Mouse (Mus musculus) liver, embryonic 14.5 days (tissue): Measurements from ENCODE around the gene Gm45233. TPM values are rescaled to one million over a fixed set of nuclear protein-coding genes. Genes with fewer than 3 reads are reported as not detected.
A peak's percentile ranks its signal among the peaks of the same experiment; 100 is the strongest.

Source experiments
- ATAC-seq: fragments of 200-750 bp; cut with Nextera tagmentation; 2 replicates; pipeline ENCODE4 v1.8.0; 2017; ENCODE audit warnings: moderate number of reproducible peaks, mild to moderate bottlenecking, moderate library complexity; ENCODE audit not compliant: insufficient read depth
- DNase-seq, 3 experiments: peaks; one replicate each; pipeline ENCODE4 v3.0.0-alpha.2; 2012 to 2013; ENCODE audit warnings: low read depth in 3 of 3, low spot score in 3 of 3
- H3K27ac ChIP-seq: fragments of 300-500 bp; sonication (generic); 2 replicates; pipeline ENCODE4 v1.5.1; 2014; ENCODE audit warnings: moderate library complexity, mild to moderate bottlenecking, control low read depth, inconsistent platforms
- H3K27me3 ChIP-seq: fragments of 300-500 bp; sonication (generic); 2 replicates; pipeline ENCODE4 v1.6.1; 2014; ENCODE audit warnings: mild to moderate bottlenecking, low read length, moderate library complexity; ENCODE audit not compliant: control insufficient read depth, insufficient read depth
- H3K36me3 ChIP-seq: fragments of 300-500 bp; sonication (generic); replicated peaks from 2 replicates; pipeline ENCODE4 v1.6.1; 2014; ENCODE audit warnings: low read depth; ENCODE audit not compliant: control insufficient read depth, insufficient read depth
- H3K4me1 ChIP-seq, 2 experiments: fragments of 200-500 bp in 1 of 2; fragments of 300-500 bp in 1 of 2; sonication (generic) in 1 of 2; replicated peaks; 2 replicates each; pipeline ENCODE4 v1.6.1; 2012 to 2014; ENCODE audit warnings: antibody characterized with exemption in 1 of 2, inconsistent platforms in 1 of 2, low read length in 1 of 2; ENCODE audit not compliant: control insufficient read depth in 2 of 2, insufficient read depth in 2 of 2
- H3K4me2 ChIP-seq: fragments of 300-500 bp; sonication (generic); 2 replicates; pipeline ENCODE4 v1.6.1; 2014; ENCODE audit warnings: low read depth, mild to moderate bottlenecking, control low read depth, moderate library complexity
- H3K4me3 ChIP-seq, 2 experiments: fragments of 200-500 bp in 1 of 2; fragments of 300-500 bp in 1 of 2; sonication (generic) in 1 of 2; 2 replicates each; pipeline ENCODE4 v1.5.1; 2012 to 2014; ENCODE audit warnings: low read depth in 2 of 2, low read length in 2 of 2, mild to moderate bottlenecking in 2 of 2, control low read depth in 1 of 2, inconsistent platforms in 1 of 2, moderate library complexity in 1 of 2; ENCODE audit not compliant: insufficient read depth in 1 of 2
- H3K9ac ChIP-seq: fragments of 300-500 bp; sonication (generic); replicated peaks from 2 replicates; pipeline ENCODE4 v1.6.1; 2014; ENCODE audit warnings: mild to moderate bottlenecking, control low read depth, moderate library complexity
- H3K9me3 ChIP-seq: fragments of 300-500 bp; sonication (generic); 2 replicates; pipeline ENCODE4 v1.6.1; 2016; ENCODE audit warnings: low read length, mixed read lengths; ENCODE audit not compliant: control insufficient read depth
- CTCF ChIP-seq: IDR thresholded peaks from 2 replicates; pipeline ENCODE4 v1.5.1; 2016; ENCODE audit warnings: antibody characterized with exemption, low read depth, control low read depth
- EP300 ChIP-seq: IDR thresholded peaks from 2 replicates; pipeline ENCODE4 v1.6.1; 2016; ENCODE audit warnings: antibody characterized with exemption, low read depth
- WGBS: fragments of 180-500 bp; shearing (Covaris S2); extraction: QIAGEN DNeasy Blood & Tissue Kit; methylation state at CpG from one replicate; pipeline ENCODE4 v1.1.7; 2014; ENCODE audit not compliant: insufficient replicate concordance; 5-methylcytosine and 5-hydroxymethylcytosine counted together
- microRNA-seq: library from miRNA; unstranded; fragments of <30 nt; microRNA quantifications from one replicate; pipeline ENCODE4, GENCODE M21; 2016
- polyA plus RNA-seq, 2 experiments: library from polyadenylated mRNA; depleted of rRNA in 1 of 2; stranded (reverse) in 1 of 2; unstranded in 1 of 2; fragments of >200 nt; fragmentation: Nextera tagmentation in 1 of 2; extraction: Ambion mirVana in 1 of 2; gene quantifications; 2 replicates each; pipeline versions ENCODE4 v1.2.1 to v1.2.3; 2012 to 2014

Gene Gm45233
- polyA plus RNA-seq, 2 experiments, result 0.26 TPM; not detected in 1

DNA sequence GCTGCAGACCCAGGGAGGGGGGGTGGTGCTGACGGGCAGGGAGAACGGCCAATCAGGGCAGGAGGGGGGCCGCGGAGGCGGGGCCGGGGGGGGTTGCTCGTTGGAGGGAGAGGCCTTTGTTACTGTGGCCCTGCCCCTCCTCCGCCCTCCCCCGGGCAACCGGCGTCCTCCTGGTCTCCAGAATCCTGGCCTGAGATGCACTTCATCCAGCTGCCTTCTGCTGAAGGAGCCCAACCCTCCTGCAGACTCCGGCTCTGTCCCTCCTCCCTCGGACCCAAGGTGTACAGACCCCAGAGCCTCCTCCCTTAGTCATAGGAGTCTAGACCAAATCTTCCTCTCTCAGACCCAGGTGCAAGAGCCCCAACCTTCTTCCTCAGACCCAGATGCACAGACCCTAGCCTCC is 46.3 kb downstream of the Gm45233 start:
- Histone ChIP-seq H3K4me2 (no peak overlapping the region), H3K9ac (no peak overlapping the region), H3K4me3 (no peak overlapping the region), H3K4me1 (no peaks in the 10 kb centered on the region), H3K9me3 (no peaks in the 10 kb centered on the region), H3K27me3 (peaks cover 12% of the 10 kb centered on the region), H3K36me3 (no peaks in the 10 kb centered on the region), H3K27ac (no peak overlapping the region)
- ATAC-seq, result no peak
- no peak for DNase-seq
- no peak for TF ChIP-seq EP300
- TF ChIP-seq CTCF, result no peak
- WGBS, result 6% methylated on average over 5 of the region's 13 CpGs

DNA sequence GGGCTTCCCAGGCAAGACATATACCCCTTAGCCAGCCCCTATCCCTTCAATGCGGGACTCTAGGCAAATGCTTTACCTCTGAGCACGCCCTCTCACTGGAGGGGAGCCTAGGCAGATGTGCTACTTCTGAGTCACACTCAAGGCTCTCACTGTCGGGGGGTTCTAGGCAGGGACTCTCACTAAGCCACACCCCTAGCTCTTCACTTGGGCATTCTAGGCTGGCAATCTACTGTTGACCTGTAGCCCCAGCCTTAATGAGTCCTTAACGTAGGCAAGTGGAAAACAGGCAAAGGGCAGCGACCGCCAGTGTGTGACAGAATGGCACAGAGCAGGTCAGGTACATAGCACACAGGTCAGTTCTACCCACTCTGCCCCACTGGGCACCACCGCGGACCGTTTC is 46.9 kb downstream of the Gm45233 start:
- no peak for DNase-seq
- ATAC-seq, result no peak
- WGBS, result 44% methylated on average over 9 of the region's 9 CpGs
- H3K36me3 ChIP-seq, result no peaks in the 10 kb centered on the region
- no peak overlapping the region for H3K27ac ChIP-seq
- no peak overlapping the region for H3K4me3 ChIP-seq
- H3K4me1 ChIP-seq, result no peaks in the 10 kb centered on the region
- no peak overlapping the region for H3K4me2 ChIP-seq
- TF ChIP-seq CTCF (no peak), EP300 (no peak)
- no peak overlapping the region for H3K9ac ChIP-seq
- H3K9me3 ChIP-seq, result no peaks in the 10 kb centered on the region
- peaks cover 12% of the 10 kb centered on the region for H3K27me3 ChIP-seq

- Histone ChIP-seq H3K27me3 (no peaks in the 10 kb centered on the region; the same call in none of the 2 replicates), H3K4me1 (no peaks in the 10 kb centered on the region), H3K9me3 (no peaks in the 10 kb centered on the region), H3K36me3 (no peaks in the 10 kb centered on the region), H3K4me3 (no peak overlapping the region), H3K4me2 (no peak overlapping the region), H3K9ac (no peak overlapping the region), H3K27ac (no peak overlapping the region)
- ATAC-seq, result no peak
- DNase-seq, result no peak
- WGBS, result 17% methylated on average over 21 of the region's 21 CpGs
- TF ChIP-seq EP300 (no peak), CTCF (peak; percentile 60)
Measured at GRCm38 (mm10) chr7:43495343-43496021, 51.6 kb downstream of the Gm45233 start.

DNA sequence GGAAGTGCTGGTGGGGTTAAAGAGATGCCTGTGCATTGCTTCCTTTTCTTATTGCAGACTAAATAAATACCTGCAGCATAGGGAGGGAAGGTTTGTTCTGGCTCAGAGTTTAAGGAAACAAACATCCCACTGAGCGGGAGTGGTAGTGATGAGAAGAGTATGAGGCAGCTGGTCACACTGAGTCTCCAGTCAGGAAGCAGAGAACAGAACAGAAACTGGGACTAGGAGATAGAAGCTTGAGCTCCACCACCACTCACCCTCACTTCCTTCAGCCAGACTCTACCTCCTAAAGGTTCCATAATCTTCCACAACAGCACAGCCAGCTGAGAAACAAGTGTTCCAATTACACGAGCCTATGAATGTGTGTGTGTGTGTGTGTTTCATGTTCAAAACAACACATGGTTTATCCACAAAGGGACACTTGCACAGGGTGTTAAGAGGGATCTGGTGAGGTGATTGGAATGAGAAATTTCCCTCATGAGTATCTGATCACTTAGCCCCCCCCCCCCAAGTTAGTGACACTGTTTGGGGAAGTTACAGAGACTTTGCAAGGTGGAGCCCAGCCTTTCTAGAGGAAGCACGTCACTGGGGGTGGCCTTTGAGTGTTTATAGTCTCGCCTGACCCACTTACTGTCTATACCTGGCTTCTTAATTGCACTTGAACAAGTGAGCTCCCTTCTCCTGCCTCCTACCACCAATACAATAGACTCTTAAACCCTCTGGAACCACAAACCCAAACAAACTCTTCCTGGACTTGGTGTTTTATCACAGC is 68.0 kb downstream of the Gm45233 start:
- Histone ChIP-seq H3K4me3 (no peak overlapping the region), H3K9me3 (no peaks in the 10 kb centered on the region), H3K27ac (no peak overlapping the region), H3K9ac (no peak overlapping the region), H3K4me2 (no peak overlapping the region), H3K36me3 (no peaks in the 10 kb centered on the region), H3K27me3 (no peaks in the 10 kb centered on the region), H3K4me1 (no peaks in the 10 kb centered on the region)
- no peak for ATAC-seq
- TF ChIP-seq CTCF (no peak), EP300 (no peak)
- 28% methylated on average over 4 of the region's 4 CpGs for WGBS
- no peak for DNase-seq

DNA sequence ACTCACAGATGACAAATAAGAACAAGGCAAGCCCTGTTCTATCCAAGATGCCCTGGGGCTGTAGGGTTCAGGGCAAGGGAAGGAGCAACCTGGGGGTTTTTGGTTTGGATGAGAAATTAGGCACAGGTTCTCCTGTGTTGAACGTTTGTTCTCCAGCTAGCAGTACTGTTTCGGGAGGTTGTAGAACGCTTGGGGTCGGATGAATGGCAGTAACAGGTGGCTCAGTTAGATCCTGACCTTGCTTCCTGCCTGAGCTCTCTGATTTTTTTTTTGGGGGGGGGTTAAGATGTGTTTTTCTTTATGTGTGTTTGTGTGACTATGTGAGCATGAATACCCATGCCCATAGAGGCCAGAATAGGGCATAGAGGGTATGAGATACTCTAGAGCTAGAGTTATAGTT is 68.6 kb downstream of the Gm45233 start:
- Histone ChIP-seq H3K4me2 (no peak overlapping the region), H3K9ac (no peak overlapping the region), H3K27ac (no peak overlapping the region), H3K27me3 (no peaks in the 10 kb centered on the region), H3K4me3 (no peak overlapping the region), H3K36me3 (no peaks in the 10 kb centered on the region), H3K9me3 (no peaks in the 10 kb centered on the region), H3K4me1 (no peaks in the 10 kb centered on the region)
- TF ChIP-seq CTCF (no peak), EP300 (no peak)
- 64% methylated on average over 4 of the region's 4 CpGs for WGBS
- DNase-seq (no peak), ATAC-seq (no peak)

Small RNAs within 50 kb of the gene (microRNA-seq; reads per million reads assigned to microRNA genes)
- 3.4 reads per million for gene Mir7051

Other genes starting within 250 kb of the Gm45233 start
- gene Zfp715, start 130.8 kb upstream of the Gm45233 start, polyA plus RNA-seq (2012; rRNA removed), result 2.3 and 3.9 TPM in 2 replicates
- 5.2 and 5.4 TPM in 2 replicates for gene Zfp715, start 130.8 kb upstream of the Gm45233 start, polyA plus RNA-seq (2014; fragmentation: Nextera tagmentation; extraction: Ambion mirVana)
- gene Siglecf, start 92.8 kb upstream of the Gm45233 start, polyA plus RNA-seq (2012; rRNA removed), result 2.0 and 2.7 TPM in 2 replicates
- gene Siglecf, start 92.8 kb upstream of the Gm45233 start, polyA plus RNA-seq (2014; fragmentation: Nextera tagmentation; extraction: Ambion mirVana), result 1.3 and 2.4 TPM in 2 replicates
- gene Siglecg, start 35.9 kb upstream of the Gm45233 start, polyA plus RNA-seq (2012; rRNA removed), result 0.64 and 0.69 TPM in 2 replicates
- 0.24 and 0.38 TPM in 2 replicates for gene Siglecg, start 35.9 kb upstream of the Gm45233 start, polyA plus RNA-seq (2014; fragmentation: Nextera tagmentation; extraction: Ambion mirVana)
- 0.07 TPM in 1 of 2 replicates, not detected in the other for gene Lim2, start 16.5 kb upstream of the Gm45233 start, polyA plus RNA-seq (2012; rRNA removed)
- gene Lim2, start 16.5 kb upstream of the Gm45233 start, polyA plus RNA-seq (2014; fragmentation: Nextera tagmentation; extraction: Ambion mirVana), result 0.06 and 0.08 TPM in 2 replicates
- gene Nkg7, start 7.1 kb upstream of the Gm45233 start, polyA plus RNA-seq (2012; rRNA removed), result 3.1 and 4.3 TPM in 2 replicates
- 10.2 and 13.2 TPM in 2 replicates for gene Nkg7, start 7.1 kb upstream of the Gm45233 start, polyA plus RNA-seq (2014; fragmentation: Nextera tagmentation; extraction: Ambion mirVana)
- gene Cldnd2, start 3.3 kb upstream of the Gm45233 start, polyA plus RNA-seq (2012; rRNA removed), result not detected in 2 replicates
- not detected in 2 replicates for gene Cldnd2, start 3.3 kb upstream of the Gm45233 start, polyA plus RNA-seq (2014; fragmentation: Nextera tagmentation; extraction: Ambion mirVana)
- gene Etfb, start within 50 bp of the Gm45233 start, polyA plus RNA-seq (2012; rRNA removed), result 79.1 and 116 TPM in 2 replicates
- 261 and 265 TPM in 2 replicates for gene Etfb, start within 50 bp of the Gm45233 start, polyA plus RNA-seq (2014; fragmentation: Nextera tagmentation; extraction: Ambion mirVana)
- 0.48 and 0.77 TPM in 2 replicates for gene Vsig10l, start 19.0 kb downstream of the Gm45233 start, polyA plus RNA-seq (2012; rRNA removed)
- gene Vsig10l, start 19.0 kb downstream of the Gm45233 start, polyA plus RNA-seq (2014; fragmentation: Nextera tagmentation; extraction: Ambion mirVana), result 0.27 and 0.52 TPM in 2 replicates
- gene Iglon5, start 45.9 kb downstream of the Gm45233 start, polyA plus RNA-seq (2012; rRNA removed), result 0.07 and 0.12 TPM in 2 replicates
- gene Iglon5, start 45.9 kb downstream of the Gm45233 start, polyA plus RNA-seq (2014; fragmentation: Nextera tagmentation; extraction: Ambion mirVana), result not detected in 2 replicates
- not detected in 2 replicates for gene 4931406B18Rik, start 61.8 kb downstream of the Gm45233 start, polyA plus RNA-seq (2012; rRNA removed)
- not detected in 2 replicates for gene 4931406B18Rik, start 61.8 kb downstream of the Gm45233 start, polyA plus RNA-seq (2014; fragmentation: Nextera tagmentation; extraction: Ambion mirVana)
- 0.95 and 1.4 TPM in 2 replicates for gene Cd33, start 100.3 kb downstream of the Gm45233 start, polyA plus RNA-seq (2012; rRNA removed)
- 1.5 and 1.9 TPM in 2 replicates for gene Cd33, start 100.3 kb downstream of the Gm45233 start, polyA plus RNA-seq (2014; fragmentation: Nextera tagmentation; extraction: Ambion mirVana)
- gene Zfp658, start 118.1 kb downstream of the Gm45233 start, polyA plus RNA-seq (2012; rRNA removed), result 0.18 and 0.33 TPM in 2 replicates
- 0.15 and 0.25 TPM in 2 replicates for gene Zfp658, start 118.1 kb downstream of the Gm45233 start, polyA plus RNA-seq (2014; fragmentation: Nextera tagmentation; extraction: Ambion mirVana)
- 0.56 and 0.87 TPM in 2 replicates for gene Zfp719, start 135.5 kb downstream of the Gm45233 start, polyA plus RNA-seq (2012; rRNA removed)
- gene Zfp719, start 135.5 kb downstream of the Gm45233 start, polyA plus RNA-seq (2014; fragmentation: Nextera tagmentation; extraction: Ambion mirVana), result 1.6 and 1.7 TPM in 2 replicates
- 0.07 TPM in 1 of 2 replicates, not detected in the other for gene Zfp819, start 163.0 kb downstream of the Gm45233 start, polyA plus RNA-seq (2012; rRNA removed)
- gene Zfp819, start 163.0 kb downstream of the Gm45233 start, polyA plus RNA-seq (2014; fragmentation: Nextera tagmentation; extraction: Ambion mirVana), result not detected in 2 replicates
- gene Ceacam18, start 190.6 kb downstream of the Gm45233 start, polyA plus RNA-seq (2012; rRNA removed), result not detected in 2 replicates
- gene Ceacam18, start 190.6 kb downstream of the Gm45233 start, polyA plus RNA-seq (2014; fragmentation: Nextera tagmentation; extraction: Ambion mirVana), result 0.08 TPM in 1 of 2 replicates, not detected in the other
- 1.5 and 1.6 TPM in 2 replicates for gene Siglece, start 216.0 kb downstream of the Gm45233 start, polyA plus RNA-seq (2012; rRNA removed)
- gene Siglece, start 216.0 kb downstream of the Gm45233 start, polyA plus RNA-seq (2014; fragmentation: Nextera tagmentation; extraction: Ambion mirVana), result 1.1 and 2.0 TPM in 2 replicates
- gene Ctu1, start 227.9 kb downstream of the Gm45233 start, polyA plus RNA-seq (2012; rRNA removed), result 3.1 and 3.2 TPM in 2 replicates
- gene Ctu1, start 227.9 kb downstream of the Gm45233 start, polyA plus RNA-seq (2014; fragmentation: Nextera tagmentation; extraction: Ambion mirVana), result 2.2 TPM in 2 replicates
- 0.04 and 0.05 TPM in 2 replicates for gene Klk14, start 246.3 kb downstream of the Gm45233 start, polyA plus RNA-seq (2012; rRNA removed)
- not detected in 2 replicates for gene Klk14, start 246.3 kb downstream of the Gm45233 start, polyA plus RNA-seq (2014; fragmentation: Nextera tagmentation; extraction: Ambion mirVana)